Mouse (Mus musculus) mouse embryonic stem cell (cell line): ENCODE measurements around the gene Olfr1048.
"Not testable (repeated sequence)": the region's sequence is repeated elsewhere in the genome, so short reads cannot be mapped to it uniquely, and the experiment has no call there.

Experiments used
- in situ Hi-C, 2 experiments: fragments of 300-500 bp; cut with MboI; formaldehyde crosslinking; loops; 1 replicate in 1 of 2; 3 replicates in 1 of 2; pipeline ENCODE4 v1.14.3; 2019 to 2020; ENCODE audit warnings: low sequenced_read_pairs in 2 of 2, low pct_unique_long_range_greater_than_20kb in 1 of 2, mixed read lengths in 1 of 2; ENCODE audit not compliant: unreplicated experiment in 1 of 2

Gene Olfr1048

GRCm38 (mm10) chr2:86240189-86240588 lies at the start of gene Olfr1048:
Gene Olfr1048, minus strand, starts transcription at chr2:86240289.
- in situ Hi-C loops, result no loop called here

- in situ Hi-C loops, result not testable (repeated sequence)
Measured at GRCm38 (mm10) chr2:86278988-86279387, 38.9 kb upstream of the Olfr1048 start, which contains the start of gene Olfr1051. Gene Olfr1051, minus strand, starts transcription at chr2:86279088.

GRCm38 (mm10) chr2:86258228-86258627 lies 18.1 kb upstream of the Olfr1048 start, which contains the start of gene Olfr1049:
Gene Olfr1049, minus strand, starts transcription at chr2:86258328.
- in situ Hi-C loops, result not testable (repeated sequence)

- in situ Hi-C loops, result no loop called here
Measured at GRCm38 (mm10) chr2:86231301-86231700, 8.8 kb downstream of the Olfr1048 start, which contains the start of gene Olfr1047. Gene Olfr1047, minus strand, starts transcription at chr2:86231401.

- in situ Hi-C loops, result no loop called here
Measured at GRCm38 (mm10) chr2:86219214-86219613, 20.9 kb downstream of the Olfr1048 start, which contains the start of gene Olfr1046. Gene Olfr1046, minus strand, starts transcription at chr2:86219314.

GRCm38 (mm10) chr2:86202909-86203308 lies 37.2 kb downstream of the Olfr1048 start, which contains the start of gene Olfr1045:
Gene Olfr1045, minus strand, starts transcription at chr2:86203009.
- in situ Hi-C loops, result no loop called here

- in situ Hi-C loops, result no loop called here
Measured at GRCm38 (mm10) chr2:86195863-86196262, 44.2 kb downstream of the Olfr1048 start.

- in situ Hi-C loops, result no loop called here
Measured at GRCm38 (mm10) chr2:86185583-86185982, 54.5 kb downstream of the Olfr1048 start, which contains the start of gene Olfr52. Gene Olfr52, minus strand, starts transcription at chr2:86185683.
